Mouse (Mus musculus): ENCODE results near the gene Phf12. TPM values are rescaled to one million over a fixed set of nuclear protein-coding genes. Genes with fewer than 3 reads are reported as not detected.

Gene Phf12
- polyA plus RNA-seq (2015; fragmentation: Nextera tagmentation; extraction: Ambion mirVana): 10.0 and 12.4 TPM in 2 replicates

DNA sequence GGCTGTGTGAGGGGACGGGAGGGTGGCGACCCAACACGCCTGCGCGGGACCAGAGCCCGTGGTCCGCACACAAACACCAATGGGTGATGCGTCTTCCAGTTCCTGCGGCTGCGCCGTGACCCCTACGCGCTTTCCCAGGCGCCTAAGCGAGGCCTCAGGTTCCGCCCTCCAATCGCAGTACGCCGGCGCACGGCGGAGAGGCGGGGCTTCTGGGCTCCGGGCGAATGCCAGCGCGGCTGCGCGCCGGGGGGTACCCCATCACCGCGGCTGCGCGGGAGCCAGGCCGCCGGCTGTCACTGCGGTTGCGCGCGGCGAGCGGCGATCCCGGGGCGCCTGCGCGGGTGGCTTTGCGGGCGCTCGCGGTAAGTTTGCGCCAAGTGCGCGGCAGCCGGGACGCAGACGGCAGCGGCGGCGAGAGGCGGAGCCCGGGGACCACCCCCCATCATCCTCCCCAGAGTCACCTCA, at the start of gene Phf12:
Phf12 (plus strand) TSS at position 314 of the 465 bp plus-strand sequence.

DNA sequence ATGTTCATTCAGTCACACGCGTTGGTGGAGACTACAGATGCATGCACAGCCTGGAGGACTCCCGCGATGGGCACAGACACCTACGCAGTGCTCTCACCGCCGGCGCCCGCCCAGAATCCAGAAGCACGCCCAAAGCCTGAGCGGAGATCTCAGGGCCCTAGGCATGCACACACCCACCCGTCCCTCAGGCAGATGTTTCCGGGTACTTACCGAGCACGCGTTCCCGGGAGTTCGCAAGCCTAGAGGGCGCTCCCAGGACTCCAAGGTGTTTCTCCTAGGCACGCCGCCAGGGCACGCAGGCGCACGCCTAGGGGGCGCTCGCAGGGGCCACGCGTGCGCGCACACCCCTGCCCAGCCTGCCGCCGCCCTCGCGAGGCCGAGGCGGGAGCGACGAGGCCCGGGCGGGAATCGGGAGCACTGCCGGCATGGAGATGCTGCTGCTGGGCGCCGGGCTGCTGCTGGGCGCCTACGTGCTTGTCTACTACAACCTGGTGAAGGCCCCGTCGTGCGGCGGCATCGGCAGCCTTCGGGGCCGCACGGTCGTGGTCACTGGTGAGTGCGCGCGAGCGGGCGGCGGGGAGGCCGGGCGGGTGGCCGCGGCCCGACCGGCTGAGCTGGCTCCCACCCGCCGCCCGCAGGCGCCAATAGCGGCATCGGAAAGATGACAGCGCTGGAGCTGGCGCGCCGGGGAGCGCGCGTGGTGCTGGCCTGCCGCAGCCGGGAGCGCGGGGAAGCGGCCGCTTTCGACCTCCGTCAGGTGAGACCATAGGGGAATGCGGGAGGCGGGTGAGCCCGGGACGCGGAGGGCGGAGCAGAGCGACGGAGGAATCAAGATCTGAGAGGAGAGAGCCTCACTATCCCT, 49.6 kb downstream of the Phf12 start, which contains the start of gene Dhrs13:
Dhrs13 (plus strand) TSS at position 334 of the 862 bp plus-strand sequence.

DNA sequence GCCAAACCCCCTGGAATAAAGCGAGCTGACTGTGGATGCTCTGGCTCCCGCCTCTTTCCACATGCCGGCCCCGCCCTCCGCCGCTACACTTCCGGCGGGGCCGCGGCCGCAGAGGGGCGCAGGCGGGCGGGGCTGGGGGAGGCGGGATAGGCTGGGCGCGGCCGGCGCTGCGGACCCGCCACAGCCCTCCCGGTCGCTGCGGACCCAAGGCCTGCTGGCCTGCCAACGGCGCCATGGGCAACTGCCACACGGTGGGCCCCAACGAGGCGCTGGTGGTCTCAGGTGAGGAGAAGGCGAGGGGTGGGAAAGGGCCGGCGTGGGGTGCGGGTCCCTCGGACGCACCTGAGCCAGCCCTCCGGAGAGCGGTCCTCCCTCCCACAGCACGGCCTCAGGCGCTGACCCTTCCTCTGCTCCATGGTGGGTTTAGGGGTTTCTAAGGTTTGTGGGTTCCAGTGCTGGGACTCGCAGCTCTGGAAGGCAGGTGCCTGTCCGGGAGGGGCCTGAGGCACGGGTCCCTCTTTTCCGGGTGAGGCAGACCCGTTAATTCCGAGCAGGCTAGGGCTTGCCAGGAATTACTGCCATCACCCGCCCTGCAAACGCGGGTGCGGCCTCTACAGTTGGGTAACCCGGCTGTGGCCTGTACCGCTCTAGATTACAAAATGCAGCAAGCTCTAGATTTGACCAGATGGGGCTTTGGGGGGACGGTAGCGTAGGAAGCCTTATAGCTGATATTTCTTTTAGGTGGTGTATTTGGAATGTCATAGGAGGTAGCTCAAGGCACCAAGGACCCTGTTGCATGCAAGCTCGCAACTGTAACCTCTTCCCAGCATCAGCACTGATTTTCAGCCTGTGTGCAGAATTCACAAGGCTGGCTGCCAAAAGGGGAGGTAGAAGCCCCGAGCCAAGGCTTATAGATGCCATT, 55.5 kb downstream of the Phf12 start, which contains the start of gene Flot2:
Flot2 (plus strand) TSS at position 101 of the 922 bp plus-strand sequence.

MicroRNAs within 50 kb of the gene (microRNA counts, 519-probe panel; counts per million panel counts)
- microRNA mmu-miR-144 (5,374 counts per million, percentile 96 among the panel's probes with 10 or more counts), microRNA mmu-miR-451 (5,421 counts per million, percentile 96 among the panel's probes with 10 or more counts)

Small RNA genes within 50 kb of the gene (microRNA-seq; reads per million reads assigned to microRNA genes)
- 665 reads per million, percentile 67 among the genes with 10 or more reads in this experiment for gene Mir144
- not detected for gene Mir451a
- gene Mir451b: not detected

Other genes with a start within 250 kb of the Phf12 start
- 7.8 and 9.5 TPM in 2 replicates for gene Myo18a, start 219.5 kb upstream of the Phf12 start, polyA plus RNA-seq (2015; fragmentation: Nextera tagmentation; extraction: Ambion mirVana)
- gene Gm10277, start 195.0 kb upstream of the Phf12 start, polyA plus RNA-seq (2015; fragmentation: Nextera tagmentation; extraction: Ambion mirVana): 0.16 and 0.35 TPM in 2 replicates
- gene Pipox, start 88.7 kb upstream of the Phf12 start, polyA plus RNA-seq (2015; fragmentation: Nextera tagmentation; extraction: Ambion mirVana): 0.23 and 0.34 TPM in 2 replicates
- gene Sez6, start 52.0 kb upstream of the Phf12 start, polyA plus RNA-seq (2015; fragmentation: Nextera tagmentation; extraction: Ambion mirVana): 0.06 and 0.13 TPM in 2 replicates
- gene Dhrs13, start 49.5 kb downstream of the Phf12 start, polyA plus RNA-seq (2015; fragmentation: Nextera tagmentation; extraction: Ambion mirVana): 8.7 and 9.8 TPM in 2 replicates
- 99.5 and 107 TPM in 2 replicates for gene Flot2, start 55.2 kb downstream of the Phf12 start, polyA plus RNA-seq (2015; fragmentation: Nextera tagmentation; extraction: Ambion mirVana)
- gene Eral1, start 97.6 kb downstream of the Phf12 start, polyA plus RNA-seq (2015; fragmentation: Nextera tagmentation; extraction: Ambion mirVana): 15.0 and 15.4 TPM in 2 replicates
- gene Fam222b, start 111.9 kb downstream of the Phf12 start, polyA plus RNA-seq (2015; fragmentation: Nextera tagmentation; extraction: Ambion mirVana): 10.2 and 10.3 TPM in 2 replicates
- gene Traf4, start 182.8 kb downstream of the Phf12 start, polyA plus RNA-seq (2015; fragmentation: Nextera tagmentation; extraction: Ambion mirVana): 16.6 and 16.7 TPM in 2 replicates
- gene Nek8, start 193.9 kb downstream of the Phf12 start, polyA plus RNA-seq (2015; fragmentation: Nextera tagmentation; extraction: Ambion mirVana): 11.1 and 11.4 TPM in 2 replicates
- 15.2 and 16.2 TPM in 2 replicates for gene Tlcd1, start 194.0 kb downstream of the Phf12 start, polyA plus RNA-seq (2015; fragmentation: Nextera tagmentation; extraction: Ambion mirVana)
- gene Rpl23a, start 200.8 kb downstream of the Phf12 start, polyA plus RNA-seq (2015; fragmentation: Nextera tagmentation; extraction: Ambion mirVana): 1,049 and 1,108 TPM in 2 replicates
- gene Rab34, start 205.7 kb downstream of the Phf12 start, polyA plus RNA-seq (2015; fragmentation: Nextera tagmentation; extraction: Ambion mirVana): 90.4 and 94.1 TPM in 2 replicates
- 1.9 and 2.5 TPM in 2 replicates for gene Proca1, start 210.6 kb downstream of the Phf12 start, polyA plus RNA-seq (2015; fragmentation: Nextera tagmentation; extraction: Ambion mirVana)

All from urinary bladder, postnatal 0 days (tissue).